Mouse (Mus musculus): ENCODE measurements at regions not wholly inside any gene's neighbourhood (a gene's known extent, or its start where the extent isn't known, plus 50 kb on each side); places are given as distances from the start of the nearest gene placed in this dataset.
"Not testable (repeated sequence)": the region's sequence is repeated elsewhere in the genome, so short reads cannot be mapped to it uniquely, and the experiment has no call there.

DNA sequence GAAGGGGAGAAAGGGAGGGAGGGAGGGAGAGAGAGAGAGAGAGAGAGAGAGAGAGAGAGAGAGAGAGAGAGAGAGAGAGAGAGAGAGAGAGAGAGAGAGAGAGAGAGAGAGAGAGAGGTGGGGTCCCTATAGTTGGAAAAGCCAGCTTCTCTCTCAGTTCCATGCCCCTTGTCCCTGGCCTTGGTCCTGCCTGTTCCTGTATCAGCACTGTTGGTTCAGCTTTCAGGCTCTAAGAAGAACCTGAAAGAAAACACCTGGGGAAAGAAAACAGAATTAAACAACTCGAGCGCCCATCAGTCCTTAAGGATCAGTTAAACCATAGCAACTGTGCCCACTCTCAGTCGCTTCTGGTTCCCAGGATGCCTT is 160.5 kb upstream of the Myt1l start:
- in situ Hi-C loops (cut with MboI, MseI): not testable (repeated sequence)

DNA sequence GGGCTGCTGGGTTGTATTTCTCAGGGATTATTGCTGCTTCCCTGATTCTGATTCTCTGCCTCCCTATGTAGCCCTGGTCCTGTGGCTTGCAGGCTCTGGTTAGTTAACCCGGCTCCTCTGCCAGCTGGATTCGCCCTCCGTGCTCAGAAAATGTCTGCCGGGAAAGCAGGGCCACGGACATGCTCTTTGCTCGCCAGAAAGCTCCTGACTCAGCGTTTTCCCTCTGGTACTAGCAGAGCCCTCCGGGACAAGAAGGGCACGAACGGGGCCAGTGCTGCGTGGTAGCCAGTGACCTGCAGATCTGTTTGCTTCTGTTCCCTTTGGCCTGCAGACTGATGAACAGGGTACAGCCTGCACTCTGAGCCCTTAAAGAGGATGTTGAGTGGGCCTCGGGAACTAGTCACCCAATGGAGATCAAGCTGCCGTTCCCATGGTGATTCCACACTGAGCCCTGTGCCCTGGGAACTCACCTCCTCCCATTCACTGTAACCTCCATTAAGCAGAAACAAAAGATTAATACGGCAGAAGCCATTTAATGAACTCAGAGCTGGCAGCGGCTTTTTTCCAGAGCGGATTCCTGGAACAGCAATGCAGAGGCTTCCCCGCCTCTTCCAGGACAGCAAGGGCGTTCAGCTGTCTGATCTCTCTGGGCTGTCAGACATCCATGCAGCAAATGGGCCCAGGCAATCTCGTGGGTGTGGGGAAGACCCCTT is 159.9 kb upstream of the Myt1l start:
- in situ Hi-C loops (cut with MboI, MseI): no loop called here

GRCm38 (mm10) chr12:29368820-29369175 is 159.4 kb upstream of the Myt1l start:
- in situ Hi-C loops (cut with MboI, MseI): no loop called here

DNA sequence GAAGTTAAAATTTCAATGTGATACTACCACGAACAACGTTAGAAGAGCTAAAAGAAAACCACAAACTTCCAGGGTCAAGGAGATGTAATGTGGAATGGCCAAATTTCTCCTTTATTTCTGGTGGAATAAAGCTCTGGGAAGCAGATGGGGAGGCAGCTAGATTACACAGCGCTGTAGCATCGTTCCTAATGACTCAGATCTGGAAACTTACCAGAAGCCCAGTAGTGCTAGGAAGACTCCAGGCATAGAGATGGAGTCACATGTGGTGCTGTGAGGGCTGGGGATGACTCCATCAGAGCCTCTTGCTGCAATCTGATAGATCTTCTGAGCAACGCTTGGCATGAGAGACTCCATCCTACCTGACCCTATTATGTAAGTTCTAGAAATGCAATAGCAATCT is 136.4 kb upstream of the Myt1l start:
- in situ Hi-C loops (cut with MboI, MseI): no loop called here

GRCm38 (mm10) chr12:29394271-29394670 is 133.9 kb upstream of the Myt1l start:
- in situ Hi-C loops (cut with MboI, MseI): no loop called here

GRCm38 (mm10) chr12:29394881-29395280 is 133.3 kb upstream of the Myt1l start:
- in situ Hi-C loops (cut with MboI, MseI): no loop called here

DNA sequence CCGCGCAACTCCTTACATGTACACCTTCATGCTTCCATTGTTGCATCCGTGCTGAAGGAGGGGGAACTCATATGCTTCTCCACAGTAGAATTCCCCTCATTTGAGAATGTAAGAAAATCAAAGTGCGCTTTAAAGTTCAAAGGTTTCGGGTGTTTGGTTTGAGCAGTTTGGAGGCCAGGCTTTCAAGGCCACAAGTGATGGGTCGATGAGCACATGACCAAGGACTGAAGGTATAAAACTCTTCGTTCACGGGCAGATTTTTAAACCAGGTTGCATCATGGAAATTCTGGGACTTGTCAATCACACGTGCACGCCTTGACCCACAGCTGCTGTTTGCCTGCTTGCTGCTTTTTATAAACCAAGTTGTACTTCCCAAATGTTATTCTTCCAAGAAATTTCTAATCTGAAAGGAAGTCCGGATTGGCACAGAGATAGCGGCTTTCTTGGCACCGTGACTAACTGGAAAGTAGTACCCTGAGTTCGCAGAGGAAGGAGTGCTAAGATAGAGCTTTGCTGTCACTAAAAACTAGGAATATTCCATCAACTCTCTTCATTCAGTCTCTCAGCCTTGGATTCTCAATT is 132.7 kb upstream of the Myt1l start:
- in situ Hi-C loops (cut with MboI, MseI): no loop called here

- in situ Hi-C loops (cut with MboI, MseI): no loop called here
Measured at GRCm38 (mm10) chr12:29404434-29404833, 123.8 kb upstream of the Myt1l start.

GRCm38 (mm10) chr12:29409336-29410055 is 118.7 kb upstream of the Myt1l start:
- in situ Hi-C loops (cut with MboI, MseI): no loop called here

DNA sequence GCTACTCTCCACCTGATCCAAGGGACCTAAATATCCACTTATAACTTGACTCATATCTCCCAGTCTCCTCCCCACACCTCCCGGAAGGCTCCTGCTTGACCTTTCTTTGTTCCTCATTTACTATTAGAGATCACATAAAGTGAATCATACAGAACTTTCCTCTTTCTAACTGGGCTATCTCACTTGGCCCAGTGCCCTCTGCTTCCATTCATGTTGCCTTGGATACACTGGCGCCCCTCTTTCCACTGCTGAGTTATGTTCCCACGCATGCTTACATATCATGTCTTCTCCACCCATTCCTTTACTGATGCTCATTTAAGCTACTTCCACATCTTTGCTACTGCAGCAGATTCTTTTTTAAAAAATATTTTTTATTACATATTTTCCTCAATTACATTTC is 94.2 kb upstream of the Myt1l start:
- in situ Hi-C loops (cut with MboI, MseI): loop anchor here (10.0 kb wide), 1 partner anchor 1211 kb away; no protein-coding TSS in a partner anchor

GRCm38 (mm10) chr12:29439343-29440019 is 88.7 kb upstream of the Myt1l start:
- in situ Hi-C loops (cut with MboI, MseI): loop anchor here (10.0 kb wide), 1 partner anchor 1205 kb away; no protein-coding TSS in a partner anchor

- in situ Hi-C loops (cut with MboI, MseI): not testable (repeated sequence)
Measured at GRCm38 (mm10) chr12:29465201-29465600, 63.0 kb upstream of the Myt1l start.
